17 mouse cellular contexts compared by ENCODE assay signal in genomic region chr5:38498479-38498878, GRCm38 (mm10). TPM values are rescaled to one million over a fixed set of nuclear protein-coding genes. Genes with fewer than 3 reads are reported as not detected.
A peak's percentile ranks its signal among the peaks of the same experiment; 100 is the strongest.
DNase-seq lines count a peak whose midpoint lies in the region; ATAC-seq and TF ChIP-seq lines count a peak whose summit lies in the region.
"Had no signal": no experiment of that assay in that cellular context is flagged by ENCODE, and none has a peak within 500 bp of the region (broad histone marks: within the 10 kb centered on the region; RNA-seq: fewer than 3 reads in every experiment).

No protein-coding gene starts in this region.

- no peak for DNase-seq in liver, embryonic 11.5 days (ENCODE audit: low spot score)
- peak; percentile 43 for DNase-seq in stomach, postnatal 0 days (ENCODE audit: low spot score)
- no peak for DNase-seq in gastrocnemius, postnatal 36 days
- no peak for DNase-seq in adrenal gland, postnatal 25 days
- DNase-seq: cerebellum, postnatal 25 days; heart, postnatal 36 days; layer of hippocampus, postnatal 36 days; lung, embryonic 14.5 days had no signal

- no peaks in the 10 kb centered on the region for H3K27me3 ChIP-seq in hindbrain, embryonic 16.5 days (replicated peaks; ENCODE audit: control insufficient read depth, insufficient read depth, low read length)
- H3K27me3 ChIP-seq in hindbrain, embryonic 13.5 days = no peaks in the 10 kb centered on the region
- H3K27me3 ChIP-seq in liver, embryonic 12.5 days (replicated peaks) = no peaks in the 10 kb centered on the region
- no peaks in the 10 kb centered on the region for H3K27me3 ChIP-seq in liver, embryonic 11.5 days (replicated peaks; ENCODE audit: control insufficient read depth, insufficient read depth, low read length)
- H3K27me3 ChIP-seq in lung, embryonic 16.5 days (ENCODE audit: control insufficient read depth, insufficient read depth, low read depth, low read length) = no peaks in the 10 kb centered on the region
- no peaks in the 10 kb centered on the region for H3K27me3 ChIP-seq in stomach, postnatal 0 days (ENCODE audit: control insufficient read depth, insufficient read depth, low read length)
- H3K27me3 ChIP-seq: embryonic facial prominence, embryonic 12.5 days had no signal

- intact Hi-C loops in gastrocnemius, postnatal 36 days (cut with DNase I) = no loop called here

- H3K9ac ChIP-seq in hindbrain, embryonic 16.5 days (ENCODE audit: low read depth, low read length) = no peak overlapping the region
- H3K9ac ChIP-seq in hindbrain, embryonic 13.5 days = no peak overlapping the region
- no peak overlapping the region for H3K9ac ChIP-seq in liver, embryonic 12.5 days
- no peak overlapping the region for H3K9ac ChIP-seq in liver, embryonic 11.5 days (ENCODE audit: low read depth, low read length)
- no peak overlapping the region for H3K9ac ChIP-seq in lung, embryonic 16.5 days (ENCODE audit: low read length)
- H3K9ac ChIP-seq in stomach, postnatal 0 days (ENCODE audit: low read length) = no peak overlapping the region
- H3K9ac ChIP-seq: embryonic facial prominence, embryonic 12.5 days; heart, embryonic 12.5 days; lung, embryonic 14.5 days had no signal

- no peak for TF ChIP-seq EP300 in stomach, postnatal 0 days (optimal IDR thresholded peaks at IDR 0.05)

- TF ChIP-seq CTCF in stomach, postnatal 0 days (IDR thresholded peaks at IDR 0.05; ENCODE audit: low read depth) = no peak

- H3K27ac ChIP-seq in hindbrain, embryonic 16.5 days (ENCODE audit: low read depth, low read length) = peak overlapping the region; percentile 46; the same call in 1 of the 2 replicates
- H3K27ac ChIP-seq in hindbrain, embryonic 13.5 days = no peak overlapping the region
- peak overlapping the region; percentile 84 for H3K27ac ChIP-seq in liver, embryonic 12.5 days
- no peak overlapping the region for H3K27ac ChIP-seq in liver, embryonic 11.5 days (ENCODE audit: low read depth, low read length)
- no peak overlapping the region for H3K27ac ChIP-seq in lung, embryonic 16.5 days (ENCODE audit: low read length)
- H3K27ac ChIP-seq in stomach, postnatal 0 days (replicated peaks) = no peak overlapping the region
- H3K27ac ChIP-seq: embryonic facial prominence, embryonic 12.5 days; forebrain, embryonic 10.5 days; midbrain, embryonic 10.5 days had no signal

- no peak for ATAC-seq in hindbrain, embryonic 16.5 days
- ATAC-seq in hindbrain, embryonic 13.5 days (ENCODE audit: low FRiP score) = no peak
- ATAC-seq in liver, embryonic 12.5 days = no peak
- ATAC-seq in liver, embryonic 11.5 days (replicated peaks; ENCODE audit: low FRiP score) = no peak
- peak; percentile 34; the same call in 1 of the 2 replicates for ATAC-seq in lung, embryonic 16.5 days (ENCODE audit: low read depth)
- peak; percentile 58; the same call in 1 of the 2 replicates for ATAC-seq in stomach, postnatal 0 days (ENCODE audit: low FRiP score, low TSS enrichment)
- ATAC-seq: inflammation-experienced regulatory T-cells, adult 6 months had no signal

- H3K36me3 ChIP-seq in hindbrain, embryonic 16.5 days (ENCODE audit: control insufficient read depth, insufficient read depth, low read length) = no peaks in the 10 kb centered on the region
- H3K36me3 ChIP-seq in hindbrain, embryonic 13.5 days = no peaks in the 10 kb centered on the region
- H3K36me3 ChIP-seq in liver, embryonic 12.5 days = no peaks in the 10 kb centered on the region
- H3K36me3 ChIP-seq in liver, embryonic 11.5 days (ENCODE audit: control insufficient read depth, insufficient read depth, low read length) = no peaks in the 10 kb centered on the region
- H3K36me3 ChIP-seq in lung, embryonic 16.5 days (ENCODE audit: control insufficient read depth, insufficient read depth, low read length) = no peaks in the 10 kb centered on the region
- H3K36me3 ChIP-seq in stomach, postnatal 0 days (ENCODE audit: control insufficient read depth, insufficient read depth, low read length) = no peaks in the 10 kb centered on the region
- H3K36me3 ChIP-seq: embryonic facial prominence, embryonic 12.5 days; forebrain, embryonic 10.5 days; heart, embryonic 12.5 days; midbrain, embryonic 10.5 days had no signal

- no peaks in the 10 kb centered on the region; the same call in 1 of the 2 replicates for H3K4me1 ChIP-seq in hindbrain, embryonic 16.5 days (ENCODE audit: control insufficient read depth, insufficient read depth, low read depth, low read length)
- H3K4me1 ChIP-seq in hindbrain, embryonic 13.5 days (replicated peaks) = no peaks in the 10 kb centered on the region
- H3K4me1 ChIP-seq in liver, embryonic 12.5 days = peaks cover 63% of the 10 kb centered on the region
- H3K4me1 ChIP-seq in liver, embryonic 11.5 days (replicated peaks; ENCODE audit: control insufficient read depth, insufficient read depth, low read length) = peaks cover 8% of the 10 kb centered on the region
- H3K4me1 ChIP-seq in lung, embryonic 16.5 days (replicated peaks; ENCODE audit: control insufficient read depth, insufficient read depth, low read length) = no peaks in the 10 kb centered on the region
- no peaks in the 10 kb centered on the region for H3K4me1 ChIP-seq in stomach, postnatal 0 days (replicated peaks; ENCODE audit: control insufficient read depth, insufficient read depth)
- H3K4me1 ChIP-seq: embryonic facial prominence, embryonic 12.5 days; forebrain, embryonic 10.5 days; midbrain, embryonic 10.5 days had no signal

- 77% methylated on average over 5 of the region's 5 CpGs for WGBS in hindbrain, embryonic 16.5 days
- 79% methylated on average over 5 of the region's 5 CpGs for whole genome bisulfite sequencing in hindbrain, embryonic 13.5 days
- WGBS in liver, embryonic 12.5 days (ENCODE audit: insufficient replicate concordance) = 64% methylated on average over 5 of the region's 5 CpGs
- WGBS in liver, embryonic 11.5 days = 80% methylated on average over 5 of the region's 5 CpGs
- 51% methylated on average over 5 of the region's 5 CpGs for WGBS in lung, embryonic 16.5 days
- WGBS in stomach, postnatal 0 days = 45% methylated on average over 5 of the region's 5 CpGs

- no peak overlapping the region for H3K4me3 ChIP-seq in hindbrain, embryonic 16.5 days (ENCODE audit: low read length)
- H3K4me3 ChIP-seq in hindbrain, embryonic 13.5 days = no peak overlapping the region
- H3K4me3 ChIP-seq in liver, embryonic 12.5 days = no peak overlapping the region
- no peak overlapping the region for H3K4me3 ChIP-seq in liver, embryonic 11.5 days (ENCODE audit: low read depth, low read length)
- no peak overlapping the region for H3K4me3 ChIP-seq in lung, embryonic 16.5 days (ENCODE audit: low read length)
- no peak overlapping the region for H3K4me3 ChIP-seq in stomach, postnatal 0 days (ENCODE audit: low read depth, low read length)
- H3K4me3 ChIP-seq: embryonic facial prominence, embryonic 12.5 days; forebrain, embryonic 10.5 days; heart, embryonic 12.5 days; midbrain, embryonic 10.5 days had no signal

- no peaks in the 10 kb centered on the region for H3K9me3 ChIP-seq in hindbrain, embryonic 16.5 days (ENCODE audit: control insufficient read depth, low read length)
- H3K9me3 ChIP-seq in hindbrain, embryonic 13.5 days = no peaks in the 10 kb centered on the region
- H3K9me3 ChIP-seq in liver, embryonic 12.5 days (replicated peaks) = no peaks in the 10 kb centered on the region
- no peaks in the 10 kb centered on the region for H3K9me3 ChIP-seq in liver, embryonic 11.5 days (ENCODE audit: control insufficient read depth, low read length)
- no peaks in the 10 kb centered on the region for H3K9me3 ChIP-seq in lung, embryonic 16.5 days (ENCODE audit: control insufficient read depth, low read length)
- no peaks in the 10 kb centered on the region for H3K9me3 ChIP-seq in stomach, postnatal 0 days (ENCODE audit: control insufficient read depth, low read length)
- H3K9me3 ChIP-seq: embryonic facial prominence, embryonic 12.5 days; forebrain, embryonic 10.5 days; heart, embryonic 12.5 days; midbrain, embryonic 10.5 days had no signal

- H3K4me2 ChIP-seq in hindbrain, embryonic 16.5 days (ENCODE audit: low read length) = no peak overlapping the region
- H3K4me2 ChIP-seq in hindbrain, embryonic 13.5 days = no peak overlapping the region
- H3K4me2 ChIP-seq in liver, embryonic 12.5 days = no peak overlapping the region
- no peak overlapping the region for H3K4me2 ChIP-seq in liver, embryonic 11.5 days
- no peak overlapping the region for H3K4me2 ChIP-seq in lung, embryonic 16.5 days (ENCODE audit: low read depth, low read length)
- no peak overlapping the region for H3K4me2 ChIP-seq in stomach, postnatal 0 days (replicated peaks; ENCODE audit: low read depth)
- H3K4me2 ChIP-seq: embryonic facial prominence, embryonic 12.5 days; heart, embryonic 12.5 days; lung, embryonic 14.5 days had no signal

RNA-seq across cellular contexts. Expression of gene Slc2a9, which starts 4.5 kb away (rescaled TPM):
- polyA plus RNA-seq in hindbrain, embryonic 16.5 days (2015; fragmentation: Nextera tagmentation; extraction: Ambion mirVana) = 0.44 and 0.77 TPM in 2 replicates
- 0.13 and 0.19 TPM in 2 replicates for polyA plus RNA-seq in hindbrain, embryonic 13.5 days (2015; fragmentation: Nextera tagmentation; extraction: Ambion mirVana)
- 0.60 and 1.2 TPM in 2 replicates for polyA plus RNA-seq in liver, embryonic 12.5 days (2016; fragmentation: Nextera tagmentation; extraction: Ambion mirVana)
- 0.60 and 1.8 TPM in 2 replicates for polyA plus RNA-seq in liver, embryonic 11.5 days (2014; fragmentation: Nextera tagmentation; extraction: Ambion mirVana)
- polyA plus RNA-seq in lung, embryonic 16.5 days (2015; fragmentation: Nextera tagmentation; extraction: Ambion mirVana) = 1.2 and 2.4 TPM in 2 replicates
- 0.62 and 0.93 TPM in 2 replicates for polyA plus RNA-seq in stomach, postnatal 0 days (2015; fragmentation: Nextera tagmentation; extraction: Ambion mirVana)
- total RNA-seq in gastrocnemius, postnatal 36 days (2021) = under 1 TPM; 0.44 to 0.59 TPM
- 2.7 and 2.8 TPM in 2 replicates for total RNA-seq in adrenal gland, postnatal 25 days (2021)

Comparison
In these comparisons a context has a peak if more than half of its experiments do, and no peak if none do; other contexts are left out.
1. H3K27ac ChIP-seq: peak in hindbrain, embryonic 16.5 days (single experiment) and liver, embryonic 12.5 days (single experiment); none in hindbrain, embryonic 13.5 days (single experiment), liver, embryonic 11.5 days (single experiment), lung, embryonic 16.5 days (single experiment) and stomach, postnatal 0 days (single experiment).
2. ATAC-seq: peak in lung, embryonic 16.5 days (single experiment) and stomach, postnatal 0 days (single experiment); none in hindbrain, embryonic 16.5 days (single experiment), hindbrain, embryonic 13.5 days (single experiment), liver, embryonic 12.5 days (single experiment) and liver, embryonic 11.5 days (single experiment).